Mouse (Mus musculus) hindbrain, embryonic 13.5 days (tissue): Measurements from ENCODE around the gene Gm19426. TPM values are rescaled to one million over a fixed set of nuclear protein-coding genes. Genes with fewer than 3 reads are reported as not detected.
A peak's percentile ranks its signal among the peaks of the same experiment; 100 is the strongest.
"Not testable (repeated sequence)": the region's sequence is repeated elsewhere in the genome, so short reads cannot be mapped to it uniquely, and the experiment has no call there.

Experiments
- ATAC-seq: fragments of 200-750 bp; cut with Nextera tagmentation; 2 replicates; pipeline ENCODE4 v1.8.0; 2017; ENCODE audit warnings: moderate TSS enrichment; ENCODE audit not compliant: low FRiP score
- H3K27ac ChIP-seq: fragments of 300-500 bp; sonication (generic); 2 replicates; pipeline ENCODE4 v1.5.1; 2015; ENCODE audit warnings: inconsistent platforms, mild to moderate bottlenecking, moderate library complexity
- H3K27me3 ChIP-seq: fragments of 300-500 bp; sonication (generic); 2 replicates; pipeline ENCODE4 v1.6.1; 2015; ENCODE audit warnings: mild to moderate bottlenecking, inconsistent platforms
- H3K36me3 ChIP-seq: fragments of 300-500 bp; sonication (generic); 2 replicates; pipeline ENCODE4 v1.6.1; 2015; ENCODE audit warnings: mild to moderate bottlenecking, inconsistent platforms
- H3K4me1 ChIP-seq: fragments of 300-500 bp; sonication (generic); replicated peaks from 2 replicates; pipeline ENCODE4 v1.6.1; 2015; ENCODE audit warnings: inconsistent platforms
- H3K4me2 ChIP-seq: fragments of 300-500 bp; sonication (generic); 2 replicates; pipeline ENCODE4 v1.6.1; 2015; ENCODE audit warnings: inconsistent platforms, mild to moderate bottlenecking, moderate library complexity
- H3K4me3 ChIP-seq: fragments of 300-500 bp; sonication (generic); 2 replicates; pipeline ENCODE4 v1.5.1; 2015; ENCODE audit warnings: mild to moderate bottlenecking, inconsistent platforms
- H3K9ac ChIP-seq: fragments of 300-500 bp; sonication (generic); 2 replicates; pipeline ENCODE4 v1.6.1; 2015; ENCODE audit warnings: mild to moderate bottlenecking, inconsistent platforms
- H3K9me3 ChIP-seq: fragments of 300-500 bp; sonication (generic); 2 replicates; pipeline ENCODE4 v1.6.1; 2016; ENCODE audit warnings: inconsistent platforms
- WGBS: fragments of 180-500 bp; shearing (Covaris S2); methylation state at CpG from one replicate; pipeline ENCODE4 v1.1.7; 2015; 5-methylcytosine and 5-hydroxymethylcytosine counted together
- polyA plus RNA-seq: library from polyadenylated mRNA; unstranded; fragments of >200 nt; fragmentation: Nextera tagmentation; extraction: Ambion mirVana; gene quantifications from 2 replicates; pipeline ENCODE4 v1.2.1, GENCODE M21; 2015

The Gm19426 gene
- polyA plus RNA-seq, 1 experiment from 2014 or later, result 5.2 TPM

GRCm38 (mm10) chr2:84732394-84732793 lies 11.1 kb downstream of the Gm19426 start:
- ATAC-seq, result no peak
- H3K4me2 ChIP-seq, result no peak overlapping the region
- H3K27me3 ChIP-seq, result no peaks in the 10 kb centered on the region
- 74% methylated on average over 1 of the region's 1 CpGs for WGBS
- H3K4me3 ChIP-seq, result no peak overlapping the region
- peaks cover 45% of the 10 kb centered on the region for H3K4me1 ChIP-seq
- no peak overlapping the region for H3K9ac ChIP-seq
- no peak overlapping the region for H3K27ac ChIP-seq
- no peaks in the 10 kb centered on the region for H3K9me3 ChIP-seq
- no peaks in the 10 kb centered on the region for H3K36me3 ChIP-seq

GRCm38 (mm10) chr2:84731206-84731605 lies 12.2 kb downstream of the Gm19426 start:
- Histone ChIP-seq H3K27me3 (no peaks in the 10 kb centered on the region), H3K9ac (no peak overlapping the region), H3K4me3 (no peak overlapping the region), H3K36me3 (no peaks in the 10 kb centered on the region), H3K4me1 (peaks cover 39% of the 10 kb centered on the region), H3K9me3 (no peaks in the 10 kb centered on the region), H3K4me2 (no peak overlapping the region), H3K27ac (no peak overlapping the region)
- ATAC-seq, result no peak
- 92% methylated on average over 3 of the region's 3 CpGs for WGBS

GRCm38 (mm10) chr2:84728191-84728590 lies 15.3 kb downstream of the Gm19426 start:
- 82% methylated on average over 5 of the region's 5 CpGs for WGBS
- not testable (repeated sequence) for H3K9me3 ChIP-seq, ATAC-seq, H3K27ac ChIP-seq, H3K9ac ChIP-seq, H3K27me3 ChIP-seq, H3K4me2 ChIP-seq, H3K4me3 ChIP-seq
- peaks cover 20% of the 10 kb centered on the region for H3K36me3 ChIP-seq
- H3K4me1 ChIP-seq, result peaks cover 32% of the 10 kb centered on the region

GRCm38 (mm10) chr2:84727172-84727858 lies 16.1 kb downstream of the Gm19426 start, which contains the start of gene Clp1:
TSS of gene Clp1 (minus strand) at chr2:84727350.
- under 1% methylated on average over 39 of the region's 39 CpGs for WGBS
- peak within 1 kb of the TSS; percentile 73 for H3K4me2 ChIP-seq
- peak within 1 kb of the TSS; percentile 61 for H3K4me3 ChIP-seq
- no peaks in the 10 kb centered on the region for H3K9me3 ChIP-seq
- peak; percentile 96 for ATAC-seq
- H3K9ac ChIP-seq, result peak within 1 kb of the TSS; percentile 78
- H3K27me3 ChIP-seq, result no peaks in the 10 kb centered on the region
- H3K36me3 ChIP-seq, result peaks cover 23% of the 10 kb centered on the region
- peaks cover 30% of the 10 kb centered on the region for H3K4me1 ChIP-seq
- H3K27ac ChIP-seq, result peak within 1 kb of the TSS; percentile 89

GRCm38 (mm10) chr2:84726716-84727115 lies 16.7 kb downstream of the Gm19426 start:
- peak; percentile 19 for ATAC-seq
- Histone ChIP-seq H3K9me3 (no peaks in the 10 kb centered on the region), H3K4me1 (peaks cover 30% of the 10 kb centered on the region), H3K36me3 (peaks cover 25% of the 10 kb centered on the region), H3K9ac (peak overlapping the region; percentile 78), H3K4me3 (peak overlapping the region; percentile 61), H3K27me3 (no peaks in the 10 kb centered on the region), H3K27ac (peak overlapping the region; percentile 36; the same call in 1 of the 2 replicates), H3K4me2 (peak overlapping the region; percentile 73)
- 5% methylated on average over 9 of the region's 9 CpGs for WGBS

GRCm38 (mm10) chr2:84725770-84726169 lies 17.7 kb downstream of the Gm19426 start:
- peak overlapping the region; percentile 73 for H3K4me2 ChIP-seq
- H3K9me3 ChIP-seq, result no peaks in the 10 kb centered on the region
- peaks cover 31% of the 10 kb centered on the region for H3K36me3 ChIP-seq
- no peaks in the 10 kb centered on the region for H3K27me3 ChIP-seq
- H3K4me3 ChIP-seq, result peak overlapping the region; percentile 61
- H3K9ac ChIP-seq, result no peak overlapping the region
- peaks cover 36% of the 10 kb centered on the region for H3K4me1 ChIP-seq
- no peak for ATAC-seq
- whole genome bisulfite sequencing, result 94% methylated on average over 10 of the region's 10 CpGs
- no peak overlapping the region for H3K27ac ChIP-seq

GRCm38 (mm10) chr2:84723856-84724255 lies 19.6 kb downstream of the Gm19426 start:
- H3K27me3 ChIP-seq, result no peaks in the 10 kb centered on the region
- WGBS, result 97% methylated on average over 14 of the region's 14 CpGs
- H3K4me3 ChIP-seq, result no peak overlapping the region
- H3K9me3 ChIP-seq, result no peaks in the 10 kb centered on the region
- H3K27ac ChIP-seq, result no peak overlapping the region
- no peak overlapping the region for H3K9ac ChIP-seq
- H3K4me1 ChIP-seq, result peaks cover 36% of the 10 kb centered on the region
- ATAC-seq, result no peak
- H3K36me3 ChIP-seq, result peaks cover 31% of the 10 kb centered on the region
- H3K4me2 ChIP-seq, result no peak overlapping the region

- no peak overlapping the region for H3K27ac ChIP-seq
- WGBS, result 72% methylated on average over 3 of the region's 3 CpGs
Observed at GRCm38 (mm10) chr2:84721182-84721581, 22.3 kb downstream of the Gm19426 start.

GRCm38 (mm10) chr2:84720718-84721117 lies 22.7 kb downstream of the Gm19426 start:
- no peak overlapping the region for H3K27ac ChIP-seq
- no peak overlapping the region for H3K4me3 ChIP-seq
- H3K4me1 ChIP-seq, result peaks cover 26% of the 10 kb centered on the region
- H3K9ac ChIP-seq, result no peak overlapping the region
- H3K36me3 ChIP-seq, result peaks cover 31% of the 10 kb centered on the region
- no peak for ATAC-seq
- H3K4me2 ChIP-seq, result no peak overlapping the region
- H3K9me3 ChIP-seq, result no peaks in the 10 kb centered on the region
- H3K27me3 ChIP-seq, result no peaks in the 10 kb centered on the region
- 95% methylated on average over 2 of the region's 2 CpGs for WGBS

More at GRCm38 (mm10) chr2:84721182-84721581, 22.3 kb downstream of the Gm19426 start:
- Histone ChIP-seq H3K4me1 (peaks cover 29% of the 10 kb centered on the region), H3K9ac (no peak overlapping the region), H3K9me3 (no peaks in the 10 kb centered on the region), H3K4me3 (no peak overlapping the region), H3K36me3 (peaks cover 31% of the 10 kb centered on the region), H3K27me3 (no peaks in the 10 kb centered on the region), H3K4me2 (no peak overlapping the region)
- no peak for ATAC-seq

GRCm38 (mm10) chr2:84717357-84717756 lies 26.1 kb downstream of the Gm19426 start:
- 95% methylated on average over 4 of the region's 4 CpGs for WGBS
- Histone ChIP-seq H3K9ac (no peak overlapping the region), H3K4me3 (no peak overlapping the region), H3K27ac (no peak overlapping the region), H3K4me2 (no peak overlapping the region), H3K4me1 (peaks cover 30% of the 10 kb centered on the region), H3K27me3 (no peaks in the 10 kb centered on the region), H3K36me3 (peaks cover 8% of the 10 kb centered on the region), H3K9me3 (no peaks in the 10 kb centered on the region)
- no peak for ATAC-seq

GRCm38 (mm10) chr2:84716423-84717355 lies 26.8 kb downstream of the Gm19426 start:
- WGBS, result 35% methylated on average over 9 of the region's 9 CpGs
- Histone ChIP-seq H3K4me1 (peaks cover 33% of the 10 kb centered on the region), H3K4me3 (peak overlapping the region; percentile 95), H3K9me3 (no peaks in the 10 kb centered on the region), H3K4me2 (peak overlapping the region; percentile 79), H3K27me3 (no peaks in the 10 kb centered on the region), H3K27ac (peak overlapping the region; percentile 93), H3K36me3 (peaks cover 6% of the 10 kb centered on the region; the same call in 1 of the 2 replicates), H3K9ac (peak overlapping the region; percentile 76)
- ATAC-seq, result no peak
